Mouse (Mus musculus): ENCODE results near the gene Prkn. TPM values are rescaled to one million over a fixed set of nuclear protein-coding genes. Genes with fewer than 3 reads are reported as not detected.

Prkn gene
- total RNA-seq, 2 experiments from 2014 or later = 8.7 to 9.2 TPM

DNA sequence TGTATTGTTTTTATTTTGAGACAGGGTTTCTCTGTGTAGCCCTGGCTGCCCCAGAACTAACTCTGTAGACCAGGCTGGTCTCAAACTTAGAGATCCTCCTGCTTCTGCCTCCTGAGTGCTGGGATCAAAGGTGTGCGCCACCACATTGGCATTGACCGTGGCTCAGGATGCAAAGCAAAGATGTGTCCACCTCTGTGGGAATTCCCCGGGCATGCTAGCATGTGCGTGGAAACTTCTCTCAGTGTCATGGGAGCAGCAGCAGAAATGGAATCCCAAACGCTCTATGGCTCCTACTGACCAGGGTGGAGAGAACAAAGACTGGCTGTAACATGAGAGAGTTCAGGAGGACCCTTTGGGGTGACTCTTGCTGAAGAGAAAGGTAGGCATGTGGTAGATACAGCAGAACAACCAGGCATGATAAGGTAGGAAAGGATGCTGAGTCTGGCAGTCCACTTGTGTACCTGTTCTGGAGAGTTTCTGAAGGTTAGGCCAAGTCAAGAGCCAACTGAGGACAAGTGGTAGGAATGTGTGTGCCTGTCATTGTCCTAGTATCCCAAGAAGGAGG is 1201.0 kb downstream of the Prkn start:
- DNase-seq (ENCODE audit: low spot score) = no peak
- intact Hi-C loops (cut with DNase I) = no loop called here

DNA sequence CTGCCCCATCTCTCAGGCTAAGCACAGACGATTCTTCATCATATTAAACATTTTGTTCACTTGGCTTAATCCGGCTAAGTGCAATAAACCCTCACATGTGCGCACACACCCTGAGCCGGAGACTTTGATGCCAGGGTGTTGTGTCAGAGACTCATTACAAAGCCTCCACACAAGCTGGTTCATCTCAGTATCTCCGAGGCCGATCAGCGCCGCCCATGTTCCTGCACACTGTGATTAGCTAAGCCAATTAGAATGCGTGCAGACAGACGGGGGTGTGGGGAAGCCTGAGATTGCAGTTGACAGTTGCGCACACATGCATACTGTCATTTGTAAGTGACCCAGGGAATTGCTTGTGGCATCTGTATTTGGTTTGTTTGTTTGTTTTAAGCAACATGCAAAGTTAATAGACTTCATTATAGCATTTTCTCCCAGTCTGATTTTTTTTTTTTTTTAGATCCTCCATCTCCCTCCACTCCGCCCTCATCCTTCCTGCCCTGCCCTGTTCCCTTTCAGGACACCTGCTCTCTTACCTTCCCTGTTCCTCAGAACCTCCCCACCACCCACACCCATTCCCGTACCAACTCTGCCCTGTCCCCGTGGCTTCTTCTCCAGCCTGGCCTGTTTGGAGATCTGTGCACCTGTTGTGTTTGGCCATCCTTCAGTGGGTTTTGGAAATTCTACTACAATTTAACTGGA is 1202.5 kb downstream of the Prkn start:
- intact Hi-C loops (cut with DNase I) = no loop called here
- DNase-seq (ENCODE audit: low spot score) = no peak

DNA sequence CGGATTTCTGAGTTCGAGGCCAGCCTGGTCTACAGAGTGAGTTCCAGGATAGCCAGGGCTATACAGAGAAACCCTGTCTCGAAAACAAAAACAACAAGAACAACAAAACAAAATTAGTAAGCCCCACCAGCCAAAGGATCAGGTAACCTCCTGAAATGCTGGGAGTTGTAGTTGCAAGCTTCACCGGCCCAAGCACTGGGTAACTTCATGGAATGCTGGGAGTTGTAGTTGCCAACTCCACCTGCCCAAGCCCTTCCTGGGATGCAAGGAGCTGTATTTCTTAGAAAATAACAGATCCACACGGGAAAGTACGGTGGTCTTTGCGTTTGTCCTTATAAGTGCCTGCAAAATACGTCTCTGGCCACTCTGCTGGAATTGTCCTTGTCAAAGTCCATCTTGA is 1204.0 kb downstream of the Prkn start:
- no peak for DNase-seq (ENCODE audit: low spot score)
- intact Hi-C loops (cut with DNase I) = no loop called here

DNA sequence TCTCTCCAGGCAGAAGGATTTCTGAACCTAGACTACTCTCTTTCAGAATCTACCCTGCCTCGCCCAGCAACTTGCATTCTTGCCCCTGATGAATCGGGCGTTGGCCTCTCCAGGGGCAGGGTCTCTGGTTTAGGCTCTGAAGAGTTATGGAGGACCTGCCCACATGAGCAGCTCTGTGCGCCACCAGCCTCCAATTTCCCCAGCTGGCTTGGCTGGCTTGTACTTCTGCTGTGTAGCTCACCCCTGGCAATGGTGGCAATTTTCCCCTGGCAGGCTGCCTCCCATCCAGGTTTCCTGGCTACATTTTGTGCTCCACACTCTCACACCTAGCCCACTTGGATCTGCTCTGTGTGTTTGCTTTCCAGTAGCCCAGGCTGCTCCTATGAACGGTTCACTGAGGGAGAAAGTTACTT is 1205.7 kb downstream of the Prkn start:
- peak; percentile 17 for DNase-seq (ENCODE audit: low spot score)
- intact Hi-C loops (cut with DNase I) = no loop called here

DNA sequence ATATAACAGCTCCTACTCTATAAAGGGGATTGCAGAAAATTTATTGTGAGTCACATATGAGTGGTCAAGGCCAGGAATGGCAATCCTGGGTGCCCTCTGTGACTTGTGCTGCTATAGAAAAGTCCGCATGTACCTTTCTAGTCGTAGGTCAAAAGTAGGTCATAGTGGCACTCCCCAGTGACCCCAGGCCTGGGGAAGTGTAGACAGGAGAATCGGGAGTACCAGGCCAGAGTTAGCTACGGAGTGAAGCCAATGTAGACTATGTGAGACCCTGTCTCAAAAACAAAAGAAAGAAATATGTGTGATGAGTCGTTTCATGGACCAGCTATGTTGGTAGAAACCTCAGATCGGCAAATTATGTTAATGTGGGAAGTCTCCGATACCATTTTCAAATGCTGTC is 1206.8 kb downstream of the Prkn start:
- no peak for DNase-seq (ENCODE audit: low spot score)
- intact Hi-C loops (cut with DNase I) = no loop called here

DNA sequence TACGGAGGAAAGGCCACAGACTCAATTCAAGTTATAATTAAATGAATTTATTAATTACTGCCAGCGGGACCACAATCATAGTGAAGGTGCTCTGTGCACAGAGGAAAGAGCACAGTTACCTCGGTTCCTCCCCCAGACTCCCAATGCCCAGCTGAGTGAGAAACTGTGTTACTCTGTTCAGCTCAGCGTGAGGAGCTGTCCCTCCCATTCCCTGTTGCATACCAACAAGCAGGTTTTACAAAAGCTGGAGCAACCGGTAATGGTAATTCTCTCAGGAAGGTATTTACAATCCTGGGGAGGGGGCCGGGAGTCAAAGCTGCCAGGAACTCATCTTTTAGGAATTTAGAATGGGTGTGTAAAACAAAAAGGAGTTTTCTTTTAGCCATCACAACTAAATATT is 1207.3 kb downstream of the Prkn start:
- DNase-seq (ENCODE audit: low spot score) = no peak
- intact Hi-C loops (cut with DNase I) = no loop called here

DNA sequence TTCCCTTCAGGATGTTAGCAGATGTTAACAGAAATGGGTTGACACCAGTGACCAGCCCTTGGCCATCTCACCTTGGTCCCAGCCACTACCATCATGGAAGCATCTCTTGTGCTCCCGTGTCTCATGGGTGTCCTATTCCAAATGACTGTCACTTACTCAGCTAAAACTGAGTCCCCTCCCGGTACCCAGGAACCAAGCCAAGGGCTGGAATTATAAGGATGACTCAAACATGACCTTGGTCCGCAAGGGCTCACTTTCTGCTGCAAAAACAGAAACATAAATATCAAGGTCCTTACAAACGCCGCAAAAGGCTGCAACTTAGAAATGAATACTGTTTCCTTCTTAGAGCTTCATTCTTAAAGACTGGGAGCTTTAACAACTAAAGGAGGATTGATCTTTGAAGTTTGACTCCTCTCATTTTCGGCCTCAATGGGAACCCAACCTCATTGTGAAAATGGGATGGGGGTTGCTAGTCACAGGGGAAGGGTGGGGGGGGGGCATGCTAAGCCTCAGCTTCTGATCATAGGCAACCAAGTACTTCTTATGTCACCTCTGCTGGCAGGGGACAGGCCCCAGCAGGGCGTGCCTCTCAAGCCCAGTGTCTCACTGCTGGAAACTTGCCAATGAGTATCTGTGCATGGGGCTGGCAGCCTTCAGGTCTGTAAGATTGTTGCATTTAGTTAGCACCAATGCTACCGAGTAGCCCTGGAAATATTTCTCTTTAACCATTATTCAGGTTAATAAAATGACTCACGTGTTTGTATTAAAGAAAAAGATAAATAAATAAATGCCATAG is 1208.7 kb downstream of the Prkn start:
- DNase-seq (ENCODE audit: low spot score) = no peak
- intact Hi-C loops (cut with DNase I) = no loop called here

DNA sequence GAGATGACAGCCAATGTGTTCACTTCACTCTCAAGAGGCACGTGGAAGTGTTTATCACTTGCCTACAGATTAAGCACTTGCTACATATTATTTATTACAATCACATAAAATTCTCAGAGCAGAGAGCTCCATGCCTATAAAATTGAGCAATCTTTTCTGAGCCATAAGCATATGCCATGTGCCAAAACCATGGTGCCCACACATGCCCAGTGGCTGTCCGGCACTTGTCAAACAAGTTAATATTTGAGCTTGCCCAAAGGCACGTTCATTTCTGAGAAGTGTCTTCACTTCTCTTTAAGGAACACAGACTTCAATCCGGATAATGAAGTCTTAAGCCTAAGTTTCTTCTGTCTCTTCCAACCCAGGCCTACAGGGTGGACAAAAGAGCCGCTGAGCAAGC is 1210.1 kb downstream of the Prkn start:
- intact Hi-C loops (cut with DNase I) = no loop called here
- no peak for DNase-seq (ENCODE audit: low spot score)

DNA sequence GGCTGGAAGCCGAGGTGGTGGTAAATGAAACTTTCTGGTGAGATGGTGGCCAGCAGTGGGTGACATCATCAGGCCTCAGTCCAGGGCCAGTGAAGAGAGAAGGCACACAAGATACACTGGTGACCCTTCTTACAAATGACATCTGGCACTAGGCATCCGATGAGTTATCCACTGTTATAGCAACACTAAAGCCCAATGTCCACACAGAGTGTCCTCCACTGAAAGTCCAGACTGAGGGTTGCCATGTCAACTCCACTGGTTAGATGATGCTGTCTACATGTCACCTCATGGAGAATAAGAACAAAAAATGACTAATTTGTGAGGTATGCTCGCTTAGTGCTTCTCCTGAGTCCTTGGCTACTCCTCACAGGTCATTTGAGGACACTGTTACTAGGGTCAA is 1210.8 kb downstream of the Prkn start:
- DNase-seq (ENCODE audit: low spot score) = no peak
- intact Hi-C loops (cut with DNase I) = no loop called here

DNA sequence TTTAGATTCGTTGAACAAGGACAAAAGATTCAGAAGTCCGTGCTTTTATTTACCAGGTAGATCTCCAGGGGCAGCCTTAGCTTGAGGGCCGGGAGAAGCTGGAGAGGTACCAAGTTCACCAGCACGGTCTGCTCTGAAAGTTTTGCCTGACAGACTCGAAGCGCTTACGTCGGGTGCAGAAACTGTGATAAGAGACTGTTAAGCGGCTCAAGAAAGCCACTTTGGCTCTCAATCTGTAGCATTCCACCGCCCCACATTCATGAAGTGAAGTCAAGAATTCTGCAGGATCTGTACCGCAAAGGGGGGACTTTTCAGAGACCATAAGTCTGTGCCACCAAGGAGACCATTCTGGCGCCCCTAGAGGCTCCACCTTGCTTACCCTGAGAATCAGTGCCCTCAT is 1212.5 kb downstream of the Prkn start:
- intact Hi-C loops (cut with DNase I) = no loop called here
- no peak for DNase-seq (ENCODE audit: low spot score)

DNA sequence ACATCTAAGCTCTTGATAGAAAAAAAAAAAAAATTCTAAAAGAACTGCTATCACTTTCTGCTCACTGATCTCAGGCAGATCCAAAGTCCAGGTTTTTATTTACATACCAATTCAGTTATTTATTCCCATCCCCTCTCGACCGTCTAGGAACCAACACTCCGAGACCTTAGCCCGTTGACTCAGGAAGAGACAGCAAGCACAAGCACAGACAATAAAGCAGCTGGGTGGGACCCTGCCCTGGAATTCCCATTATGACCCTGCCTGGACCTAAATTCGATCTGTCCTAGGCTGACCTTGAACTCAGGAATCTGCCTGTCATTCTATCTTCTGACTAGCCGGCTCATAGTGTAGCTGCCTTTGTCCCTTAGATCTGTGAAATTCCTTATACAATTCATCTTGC is 1218.9 kb downstream of the Prkn start:
- intact Hi-C loops (cut with DNase I) = no loop called here
- DNase-seq (ENCODE audit: low spot score) = no peak

DNA sequence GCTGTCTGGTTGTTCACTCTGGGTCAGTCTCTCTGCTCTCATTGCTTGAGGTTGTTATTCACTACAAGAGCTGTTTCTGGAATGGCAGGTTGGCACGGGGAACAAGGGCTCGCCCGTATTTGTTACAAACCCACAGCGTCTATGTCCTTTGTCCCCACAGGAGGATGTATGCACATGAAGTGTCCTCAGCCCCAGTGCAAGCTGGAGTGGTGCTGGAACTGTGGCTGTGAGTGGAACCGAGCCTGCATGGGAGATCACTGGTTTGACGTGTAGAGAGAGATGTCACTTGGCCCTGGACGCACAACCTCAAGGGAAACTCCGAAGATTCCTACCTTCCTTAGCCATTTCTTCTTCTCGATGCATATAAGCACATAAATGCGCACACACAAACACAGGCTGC is 1221.2 kb downstream of the Prkn start:
- no peak for DNase-seq (ENCODE audit: low spot score)
- intact Hi-C loops (cut with DNase I) = no loop called here

DNA sequence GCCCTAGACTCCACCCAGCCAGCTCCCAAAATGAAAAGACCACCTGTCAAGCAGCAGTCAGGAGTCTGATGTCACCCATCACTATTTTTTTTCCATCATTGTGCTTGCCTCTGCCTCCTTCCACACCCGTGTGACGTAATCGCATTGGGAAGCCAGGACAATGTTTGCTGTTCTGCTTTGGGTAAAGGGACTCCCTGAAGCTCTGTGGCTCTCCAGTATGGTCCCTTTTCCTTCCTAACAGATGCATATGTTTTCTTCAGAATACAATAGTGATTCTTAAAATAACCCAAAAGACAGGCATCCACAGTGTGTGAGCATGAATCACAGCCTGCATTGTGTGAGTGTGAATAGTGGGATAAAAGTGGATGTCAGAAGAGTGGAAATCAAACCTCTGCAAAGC is 1222.7 kb downstream of the Prkn start:
- DNase-seq (ENCODE audit: low spot score) = no peak
- intact Hi-C loops (cut with DNase I) = no loop called here

DNA sequence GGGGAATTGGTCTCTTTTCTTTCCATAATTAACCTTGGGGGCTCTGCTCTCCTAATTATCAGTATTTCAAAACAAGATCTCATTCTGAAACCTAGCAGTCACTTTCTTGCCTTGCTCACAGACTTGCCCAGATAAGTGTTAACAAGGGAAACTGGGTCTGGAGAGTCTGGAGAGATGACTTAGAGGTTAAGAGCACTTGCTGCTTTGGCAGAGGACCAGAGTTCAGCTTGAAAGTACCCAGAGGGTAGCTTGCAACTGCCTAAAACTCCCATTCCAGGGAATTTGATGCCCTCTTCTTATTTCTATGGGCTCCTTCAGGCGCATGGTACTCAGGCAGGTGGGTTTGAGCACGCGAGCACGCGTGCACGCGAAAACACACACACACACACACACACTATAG is 1223.3 kb downstream of the Prkn start:
- intact Hi-C loops (cut with DNase I) = no loop called here
- no peak for DNase-seq (ENCODE audit: low spot score)

DNA sequence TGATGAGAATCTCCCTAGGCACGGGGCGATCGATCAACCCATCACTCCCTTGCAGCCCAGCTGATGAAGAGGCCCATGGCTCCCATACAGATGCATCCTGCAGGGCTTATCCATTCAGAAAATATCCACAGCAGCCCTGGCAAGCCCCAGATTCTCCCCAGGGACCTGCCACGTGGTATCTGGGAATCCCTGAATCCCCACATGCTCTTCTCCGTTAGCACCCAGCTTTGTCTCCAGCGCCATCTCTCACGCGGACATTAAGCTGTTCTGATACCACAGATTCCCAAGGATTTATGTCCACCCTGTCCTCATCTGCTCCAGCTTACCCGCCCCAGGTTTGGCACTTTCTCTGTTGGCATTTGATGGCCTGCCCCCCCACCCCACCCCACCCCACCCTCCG is 1225.9 kb downstream of the Prkn start:
- intact Hi-C loops (cut with DNase I) = no loop called here

DNA sequence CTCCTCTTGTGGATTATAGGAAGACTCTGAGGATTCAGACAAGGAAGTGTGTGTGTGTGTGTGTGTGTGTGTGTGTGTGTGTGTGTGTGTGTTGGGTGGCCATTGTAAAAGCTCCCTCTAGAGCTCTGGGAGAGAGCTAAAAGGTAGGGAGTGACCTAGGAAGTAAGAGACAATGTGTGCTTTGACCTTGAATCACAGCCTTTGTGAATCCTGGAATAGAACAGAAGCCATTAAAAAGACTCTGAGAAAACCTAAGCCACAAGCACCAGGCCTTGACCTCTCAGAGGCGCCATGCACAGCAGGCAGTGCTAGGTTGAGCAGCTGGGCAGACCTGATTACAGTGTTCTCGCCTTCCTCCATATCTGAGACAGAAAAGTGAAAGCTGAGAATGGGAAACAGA is 1236.6 kb downstream of the Prkn start:
- no peak for DNase-seq (ENCODE audit: low spot score)
- intact Hi-C loops (cut with DNase I) = no loop called here

More for the DNA sequence above, 1225.9 kb downstream of the Prkn start:
- DNase-seq (ENCODE audit: low spot score) = no peak

DNA sequence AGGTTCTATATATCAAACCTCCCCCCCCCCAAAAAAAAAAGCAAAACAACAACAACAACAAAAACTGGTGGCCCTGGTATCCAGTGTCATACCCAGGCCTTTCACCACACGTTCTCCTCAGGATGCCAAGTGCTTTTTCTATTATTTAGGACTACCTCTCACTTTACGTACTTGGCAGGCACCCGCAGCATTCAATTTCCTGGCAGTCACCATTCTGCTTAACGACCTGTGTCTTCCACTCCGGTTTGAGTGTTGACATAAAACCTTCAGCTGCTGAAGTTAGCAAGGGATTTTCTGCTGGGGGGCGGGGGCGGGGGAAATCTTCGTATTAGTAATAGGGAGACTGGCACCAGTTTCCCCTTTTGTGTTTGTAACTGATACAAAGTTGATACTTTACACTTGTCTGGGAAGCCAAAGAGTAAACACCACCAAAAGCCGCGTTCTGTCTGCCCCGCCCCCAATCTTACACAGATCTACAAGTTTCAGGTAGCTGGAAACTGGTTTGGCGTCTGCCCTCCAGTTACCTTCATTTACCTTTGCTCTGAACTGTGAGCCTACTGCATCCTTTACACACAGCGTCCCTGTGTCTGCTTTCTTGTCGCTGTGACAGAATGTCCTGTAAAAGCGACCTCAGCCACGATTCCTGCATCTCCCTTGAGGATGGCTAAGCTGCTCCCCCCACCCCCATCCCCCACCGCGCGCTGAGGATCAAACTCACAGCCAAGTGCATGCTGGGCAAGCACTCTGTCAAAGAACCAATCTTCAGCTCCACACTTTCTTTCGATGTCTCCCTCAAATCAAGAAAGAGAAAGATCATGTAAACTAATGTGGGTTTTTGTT is 1240.7 kb downstream of the Prkn start:
- no peak for DNase-seq (ENCODE audit: low spot score)
- intact Hi-C loops (cut with DNase I) = no loop called here

DNA sequence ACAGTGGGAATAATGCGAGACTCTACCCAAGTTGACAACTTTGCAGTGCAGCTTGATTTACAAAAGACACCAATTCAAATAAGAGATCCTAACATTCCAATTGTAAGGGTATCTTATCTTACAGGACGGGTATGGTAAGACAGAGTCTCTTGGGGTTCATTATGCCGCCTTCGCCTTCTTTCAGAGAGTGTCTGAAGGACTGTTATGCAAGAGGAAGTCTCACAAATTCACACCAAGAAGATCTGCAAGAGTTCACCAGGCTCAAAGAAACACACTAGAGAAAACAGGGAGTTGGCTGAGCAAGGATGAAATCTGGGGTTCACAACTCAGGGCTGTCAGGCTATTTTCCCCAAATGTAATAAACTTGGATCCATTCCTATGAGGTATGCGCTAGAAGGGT is 1242.0 kb downstream of the Prkn start:
- intact Hi-C loops (cut with DNase I) = no loop called here

DNA sequence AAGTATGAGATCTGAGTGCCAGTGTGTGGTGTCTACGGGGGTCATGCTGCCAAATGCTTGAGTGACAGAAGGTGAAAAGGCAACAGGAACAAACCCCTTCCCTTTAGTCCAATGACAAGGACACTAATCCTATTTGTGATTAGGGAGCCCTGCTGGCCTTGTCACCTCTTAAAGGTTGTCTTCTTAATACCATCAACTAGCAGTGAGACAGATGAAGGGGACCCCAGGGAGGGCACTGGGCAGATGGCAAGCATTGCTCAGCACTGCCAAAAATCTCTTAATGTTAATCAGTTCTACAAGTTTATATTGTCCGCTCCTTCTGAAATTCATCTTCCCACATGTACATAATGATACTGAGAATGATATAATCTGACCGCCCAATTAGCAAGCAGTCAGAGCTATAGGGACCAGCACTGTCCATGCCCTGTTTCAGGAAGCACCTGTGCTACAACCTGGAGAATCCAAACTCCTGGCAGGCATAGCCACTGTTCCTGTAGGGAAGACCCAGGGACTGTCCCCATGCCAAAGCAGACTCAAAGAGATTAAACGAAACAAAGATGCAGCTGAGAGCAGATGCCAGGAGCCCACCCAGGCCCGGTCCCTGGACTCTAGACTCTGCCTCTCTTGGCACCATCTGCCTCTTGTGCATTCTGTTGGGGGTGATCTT is 1250.2 kb downstream of the Prkn start:
- intact Hi-C loops (cut with DNase I) = no loop called here
- no peak for DNase-seq (ENCODE audit: low spot score)

More for the DNA sequence above, 1242.0 kb downstream of the Prkn start:
- no peak for DNase-seq (ENCODE audit: low spot score)

Measured in heart, postnatal 25 days (tissue).